In the genomic region with DNA sequence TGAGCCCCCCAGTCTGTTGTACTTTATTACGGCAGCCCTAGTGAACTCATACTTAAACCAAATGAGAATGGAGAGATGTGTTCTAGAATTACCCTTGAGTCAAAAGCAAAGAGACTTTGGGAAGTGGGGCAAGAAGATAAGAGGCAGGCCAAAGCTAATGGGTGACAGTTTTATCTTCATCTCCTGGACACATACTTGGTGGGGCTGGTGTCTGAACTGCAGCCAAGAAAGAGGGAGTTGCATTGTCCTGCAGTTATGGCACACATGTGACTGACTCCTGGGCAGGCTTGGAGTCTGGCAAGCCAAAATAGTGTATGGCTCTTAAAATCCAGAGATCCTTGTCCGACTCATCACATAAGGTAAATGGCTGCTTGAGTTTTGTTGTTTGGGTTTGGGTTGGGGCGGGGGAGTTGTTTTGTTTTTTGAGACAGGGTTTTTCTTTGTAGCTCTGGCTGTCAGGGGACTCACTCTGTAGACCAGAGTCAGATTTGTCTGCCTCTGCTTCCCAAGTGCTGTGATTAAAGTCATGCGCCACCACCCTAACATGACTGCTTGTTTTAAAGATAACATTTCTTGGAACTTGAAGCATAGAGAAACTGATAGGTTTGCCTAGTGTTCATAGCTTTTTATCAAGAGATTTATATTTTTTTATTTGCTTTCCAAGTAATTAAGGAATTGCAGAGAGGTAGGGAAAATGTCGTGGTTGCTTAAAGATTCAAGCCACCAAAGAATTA, we compare ENCODE assay signal across 27 mouse cellular contexts. TPM values are rescaled to one million over a fixed set of nuclear protein-coding genes. Genes with fewer than 3 reads are reported as not detected.
A peak's percentile ranks its signal among the peaks of the same experiment; 100 is the strongest.
DNase-seq lines count a peak whose midpoint lies in the region; ATAC-seq lines count a peak whose summit lies in the region.
"Had no signal": no experiment of that assay in that cellular context is flagged by ENCODE, and none has a peak within 500 bp of the region (broad histone marks: within the 10 kb centered on the region; RNA-seq: fewer than 3 reads in every experiment).

No protein-coding gene starts in this region.

- H3K4me1 ChIP-seq in heart, embryonic 13.5 days = peaks cover 92% of the 10 kb centered on the region
- 0 out of 2 replicates have a peak, but pooled peaks cover 2% of the 10 kb centered on the region for H3K4me1 ChIP-seq in neural tube, embryonic 15.5 days
- H3K4me1 ChIP-seq: embryonic facial prominence, embryonic 12.5 days; forebrain, embryonic 15.5 days; stomach, embryonic 15.5 days had no signal

- peak overlapping the region; percentile 92 for H3K27ac ChIP-seq in heart, embryonic 13.5 days (replicated peaks)
- H3K27ac ChIP-seq in neural tube, embryonic 15.5 days (replicated peaks) = no peak overlapping the region
- H3K27ac ChIP-seq: embryonic facial prominence, embryonic 12.5 days; forebrain, embryonic 15.5 days; liver, embryonic 14.5 days; stomach, embryonic 15.5 days had no signal

- peak overlapping the region; percentile 8; the same call in 1 of the 2 replicates for H3K4me2 ChIP-seq in heart, embryonic 13.5 days
- no peak overlapping the region for H3K4me2 ChIP-seq in neural tube, embryonic 15.5 days
- H3K4me2 ChIP-seq: embryonic facial prominence, embryonic 12.5 days; forebrain, embryonic 15.5 days; stomach, embryonic 15.5 days had no signal

- H3K4me3 ChIP-seq in heart, embryonic 13.5 days = no peak overlapping the region
- H3K4me3 ChIP-seq in neural tube, embryonic 15.5 days (replicated peaks) = no peak overlapping the region
- H3K4me3 ChIP-seq: embryonic facial prominence, embryonic 12.5 days; erythroblast, embryonic 14.5 days; forebrain, embryonic 15.5 days; stomach, embryonic 15.5 days had no signal

- H3K9me3 ChIP-seq in heart, embryonic 13.5 days = no peaks in the 10 kb centered on the region
- H3K9me3 ChIP-seq in neural tube, embryonic 15.5 days (replicated peaks) = no peaks in the 10 kb centered on the region
- H3K9me3 ChIP-seq: embryonic facial prominence, embryonic 12.5 days; forebrain, embryonic 15.5 days; G1E; stomach, embryonic 15.5 days had no signal

- 41% methylated on average over 5 of the region's 5 CpGs for WGBS in heart, embryonic 13.5 days
- WGBS in neural tube, embryonic 15.5 days = 81% methylated on average over 5 of the region's 5 CpGs

- peak; percentile 97 for DNase-seq in heart, adult 11 months
- no peak for DNase-seq in heart, postnatal 25 days (ENCODE audit: low spot score)
- peak; percentile 64 to 81 for DNase-seq in heart, adult 18-20 months
- DNase-seq in heart, postnatal 4 days = peak; percentile 70
- no peak for DNase-seq in embryo, embryonic 10 days (ENCODE audit: low spot score)
- DNase-seq in left cerebral cortex, adult 11 months (ENCODE audit: low spot score) = no peak
- DNase-seq: adrenal gland, postnatal 25 days; cerebellum, adult 2 months; cerebellum, postnatal 36 days; gastrocnemius, postnatal 25 days; kidney, adult 18-20 months; kidney, postnatal 10 days; midbrain, embryonic 14.5 days; right cerebral cortex, postnatal 14 days had no signal

- H3K9ac ChIP-seq in heart, embryonic 13.5 days = peak overlapping the region; percentile 56; the same call in 1 of the 2 replicates
- H3K9ac ChIP-seq in neural tube, embryonic 15.5 days (replicated peaks) = no peak overlapping the region
- H3K9ac ChIP-seq: embryonic facial prominence, embryonic 12.5 days; forebrain, embryonic 15.5 days; liver, embryonic 14.5 days; stomach, embryonic 15.5 days had no signal

- intact Hi-C loops in heart, postnatal 25 days (cut with DNase I) = loop anchor here (2.0 kb wide), 1 partner anchor 15 kb away; no protein-coding TSS in a partner anchor

- no peak for ATAC-seq in heart, embryonic 13.5 days (ENCODE audit: extremely low read depth, insufficient number of reproducible peaks, low FRiP score, low TSS enrichment)
- ATAC-seq in neural tube, embryonic 15.5 days (ENCODE audit: low FRiP score) = no peak
- ATAC-seq: CD4-positive, CD25-positive, alpha-beta regulatory T cell, adult 4 months; forebrain, embryonic 15.5 days had no signal

- H3K27me3 ChIP-seq in heart, embryonic 13.5 days (replicated peaks) = no peaks in the 10 kb centered on the region
- H3K27me3 ChIP-seq in neural tube, embryonic 15.5 days (replicated peaks) = peaks cover 39% of the 10 kb centered on the region
- H3K27me3 ChIP-seq: embryonic facial prominence, embryonic 12.5 days; forebrain, embryonic 15.5 days; stomach, embryonic 15.5 days had no signal

- H3K36me3 ChIP-seq in heart, embryonic 13.5 days = peaks cover 68% of the 10 kb centered on the region
- H3K36me3 ChIP-seq in neural tube, embryonic 15.5 days = peaks cover 37% of the 10 kb centered on the region

RNA-seq across cellular contexts. Expression of gene Csrp3, which starts 18.5 kb away (rescaled TPM):
- total RNA-seq in heart, postnatal 25 days (2021) = 1,000 to 10,000 TPM; 2,113 to 2,237 TPM
- 1,000 to 10,000 TPM; 1,990 to 2,288 TPM for total RNA-seq in heart, adult 18-20 months (2021)
- polyA plus RNA-seq in heart, embryonic 13.5 days (2015; fragmentation: Nextera tagmentation; extraction: Ambion mirVana) = 1,256 and 1,437 TPM in 2 replicates
- total RNA-seq in heart, postnatal 4 days (2021) = 1,000 to 10,000 TPM; 1,381 to 1,460 TPM
- 6.1 and 10.0 TPM in 2 replicates for polyA plus RNA-seq in neural tube, embryonic 15.5 days (2015; fragmentation: Nextera tagmentation; extraction: Ambion mirVana)
- total RNA-seq: adrenal gland, postnatal 25 days; G1E; layer of hippocampus, adult 18-20 months; layer of hippocampus, postnatal 25 days; left cerebral cortex, postnatal 25 days had no signal
- polyA plus RNA-seq: CD4-positive, CD25-positive, alpha-beta regulatory T cell, adult 4 months; cerebellum, adult 2 months; erythroblast, embryonic 14.5 days; G1E; hindbrain, embryonic 11.5 days had no signal

RNA-seq across cellular contexts. Expression of gene Zdhhc13, which starts 40.5 kb away (rescaled TPM):
- 10 to 100 TPM; 11.0 to 12.9 TPM for total RNA-seq in heart, postnatal 25 days (2021)
- 10 to 100 TPM; 11.2 to 13.8 TPM for total RNA-seq in heart, adult 18-20 months (2021)
- polyA plus RNA-seq in heart, embryonic 13.5 days (2015; fragmentation: Nextera tagmentation; extraction: Ambion mirVana) = 31.1 and 32.5 TPM in 2 replicates
- 10 to 100 TPM; 21.2 to 22.6 TPM for total RNA-seq in heart, postnatal 4 days (2021)
- polyA plus RNA-seq in neural tube, embryonic 15.5 days (2015; fragmentation: Nextera tagmentation; extraction: Ambion mirVana) = 36.5 and 39.2 TPM in 2 replicates

RNA-seq across cellular contexts. Expression of gene E2f8, which starts 52.1 kb away (rescaled TPM):
- under 1 TPM; 0.75 to 0.87 TPM for total RNA-seq in heart, postnatal 25 days (2021)
- total RNA-seq in heart, adult 18-20 months (2021) = under 1 TPM; 0.45 to 0.82 TPM
- polyA plus RNA-seq in heart, embryonic 13.5 days (2015; fragmentation: Nextera tagmentation; extraction: Ambion mirVana) = 18.6 and 19.9 TPM in 2 replicates
- 10 to 100 TPM; 17.6 to 18.5 TPM for total RNA-seq in heart, postnatal 4 days (2021)
- polyA plus RNA-seq in neural tube, embryonic 15.5 days (2015; fragmentation: Nextera tagmentation; extraction: Ambion mirVana) = 2.3 and 7.0 TPM in 2 replicates

Comparison
In these comparisons a context has a peak if more than half of its experiments do, and no peak if none do; other contexts are left out.
1. DNase-seq: peak in heart, adult 11 months (single experiment), heart, adult 18-20 months (2 of 2) and heart, postnatal 4 days (single experiment); none in heart, postnatal 25 days (single experiment), embryo, embryonic 10 days (single experiment) and left cerebral cortex, adult 11 months (single experiment).
2. RNA of gene E2f8, which starts 52.1 kb away (total RNA-seq): 17.6 to 18.5 TPM in heart, postnatal 4 days; 0.75 to 0.87 TPM in heart, postnatal 25 days and 0.45 to 0.82 TPM in heart, adult 18-20 months; every median in the first group is over 4 times any median in the second.